Mouse (Mus musculus): ENCODE measurements around the gene Gcc2. TPM values are rescaled to one million over a fixed set of nuclear protein-coding genes. Genes with fewer than 3 reads are reported as not detected.

Gene Gcc2
- polyA plus RNA-seq, 1 experiment from 2014 or later = 46.6 TPM

DNA sequence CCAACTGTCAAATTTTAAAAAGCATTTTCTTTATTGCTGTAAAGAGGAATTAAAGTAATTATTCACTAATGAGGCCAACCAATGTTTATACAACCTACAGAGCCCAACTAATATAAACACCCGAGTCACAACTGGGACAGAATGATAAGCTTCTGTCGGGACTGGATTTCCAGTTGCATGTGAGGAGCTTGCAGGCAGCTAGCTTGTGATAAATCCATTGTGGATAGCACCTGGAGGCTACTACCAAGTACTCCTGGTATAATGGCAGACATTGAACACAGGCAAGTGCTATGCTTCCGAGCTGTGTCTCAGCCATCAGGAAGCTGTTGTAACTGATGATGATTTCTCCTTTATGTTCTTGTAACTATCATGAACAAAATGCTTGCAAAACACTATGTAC lies 35.4 kb downstream of the Gcc2 start:
- no peak for DNase-seq (ENCODE audit: low spot score)
- WGBS = 79% methylated on average over 3 of the region's 3 CpGs

DNA sequence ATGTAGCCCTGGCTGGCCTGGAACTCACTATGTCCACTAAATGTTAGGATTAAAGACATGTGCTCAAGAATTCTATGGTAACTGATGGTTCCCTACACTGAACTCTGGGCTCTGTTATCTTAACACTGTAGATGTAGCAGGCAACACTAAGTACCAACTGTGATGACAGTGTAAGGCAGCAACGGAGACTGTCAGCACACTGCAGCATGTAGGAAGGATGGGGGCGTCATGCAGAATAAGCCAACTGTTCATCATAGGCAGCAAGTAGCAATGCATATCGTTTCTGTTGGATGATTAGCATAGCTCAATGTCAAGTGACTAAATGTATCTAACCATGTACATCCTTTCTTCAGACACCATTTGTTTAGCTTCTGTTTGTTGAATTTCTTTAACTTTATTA lies 38.9 kb downstream of the Gcc2 start:
- no peak overlapping the region for H3K27ac ChIP-seq (replicated peaks; ENCODE audit: low read depth, low read length)
- WGBS = 92% methylated on average over 3 of the region's 3 CpGs
- no peak overlapping the region for H3K4me3 ChIP-seq (ENCODE audit: low read depth, low read length)
- peaks cover 16% of the 10 kb centered on the region; the same call in 1 of the 2 replicates for H3K36me3 ChIP-seq (ENCODE audit: control insufficient read depth, insufficient read depth, low read length)
- no peaks in the 10 kb centered on the region for H3K27me3 ChIP-seq (ENCODE audit: control insufficient read depth, insufficient read depth, low read length)
- DNase-seq (ENCODE audit: low spot score) (no peak), ATAC-seq (ENCODE audit: insufficient number of reproducible peaks, low FRiP score, low TSS enrichment, low read depth) (no peak)
- H3K4me2 ChIP-seq (ENCODE audit: low read depth, severe bottlenecking) = no peak overlapping the region
- H3K9me3 ChIP-seq (ENCODE audit: control insufficient read depth, low read length) = no peaks in the 10 kb centered on the region
- no peaks in the 10 kb centered on the region for H3K4me1 ChIP-seq (ENCODE audit: control insufficient read depth, insufficient read depth, low read length)
- H3K9ac ChIP-seq (ENCODE audit: low read length) = no peak overlapping the region

More for the DNA sequence above, 35.4 kb downstream of the Gcc2 start:
- no peaks in the 10 kb centered on the region for H3K9me3 ChIP-seq (ENCODE audit: control insufficient read depth, low read length)
- no peaks in the 10 kb centered on the region for H3K27me3 ChIP-seq (ENCODE audit: control insufficient read depth, insufficient read depth, low read length)
- ATAC-seq (ENCODE audit: insufficient number of reproducible peaks, low FRiP score, low TSS enrichment, low read depth) = no peak
- no peak overlapping the region for H3K9ac ChIP-seq (ENCODE audit: low read length)
- H3K27ac ChIP-seq (replicated peaks; ENCODE audit: low read depth, low read length) = no peak overlapping the region
- no peak overlapping the region for H3K4me3 ChIP-seq (ENCODE audit: low read depth, low read length)
- peaks cover 13% of the 10 kb centered on the region; the same call in 1 of the 2 replicates for H3K36me3 ChIP-seq (ENCODE audit: control insufficient read depth, insufficient read depth, low read length)
- H3K4me1 ChIP-seq (ENCODE audit: control insufficient read depth, insufficient read depth, low read length) = no peaks in the 10 kb centered on the region
- no peak overlapping the region for H3K4me2 ChIP-seq (ENCODE audit: low read depth, severe bottlenecking)

DNA sequence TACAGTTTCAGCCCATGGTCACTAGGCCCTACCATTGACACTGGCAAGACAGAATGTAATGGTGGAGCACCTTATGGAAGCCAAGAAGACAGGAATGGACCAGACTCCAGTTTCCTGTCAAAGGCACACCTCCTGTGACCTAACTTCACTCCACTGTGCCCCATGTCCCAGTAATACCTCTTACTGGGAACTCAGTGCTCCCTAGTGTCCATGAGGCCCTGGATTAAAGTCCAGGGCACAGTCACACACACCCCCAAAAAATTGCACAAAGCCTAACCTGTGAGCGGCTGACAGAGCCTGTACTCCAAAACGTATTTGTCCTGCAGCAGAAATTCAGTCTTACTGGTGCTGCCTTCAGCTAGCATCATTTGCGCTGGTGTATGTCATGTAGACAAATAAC lies 40.3 kb downstream of the Gcc2 start:
- no peaks in the 10 kb centered on the region for H3K4me1 ChIP-seq (ENCODE audit: control insufficient read depth, insufficient read depth, low read length)
- H3K4me3 ChIP-seq (ENCODE audit: low read depth, low read length) = no peak overlapping the region
- H3K9me3 ChIP-seq (ENCODE audit: control insufficient read depth, low read length) = no peaks in the 10 kb centered on the region
- H3K36me3 ChIP-seq (ENCODE audit: control insufficient read depth, insufficient read depth, low read length) = peaks cover 16% of the 10 kb centered on the region; the same call in 1 of the 2 replicates
- no peaks in the 10 kb centered on the region for H3K27me3 ChIP-seq (ENCODE audit: control insufficient read depth, insufficient read depth, low read length)
- no peak overlapping the region for H3K4me2 ChIP-seq (ENCODE audit: low read depth, severe bottlenecking)
- no peak for DNase-seq (ENCODE audit: low spot score)
- H3K9ac ChIP-seq (ENCODE audit: low read length) = no peak overlapping the region
- ATAC-seq (ENCODE audit: insufficient number of reproducible peaks, low FRiP score, low TSS enrichment, low read depth) = no peak
- no peak overlapping the region for H3K27ac ChIP-seq (replicated peaks; ENCODE audit: low read depth, low read length)
- WGBS = 93% methylated on average over 3 of the region's 3 CpGs

DNA sequence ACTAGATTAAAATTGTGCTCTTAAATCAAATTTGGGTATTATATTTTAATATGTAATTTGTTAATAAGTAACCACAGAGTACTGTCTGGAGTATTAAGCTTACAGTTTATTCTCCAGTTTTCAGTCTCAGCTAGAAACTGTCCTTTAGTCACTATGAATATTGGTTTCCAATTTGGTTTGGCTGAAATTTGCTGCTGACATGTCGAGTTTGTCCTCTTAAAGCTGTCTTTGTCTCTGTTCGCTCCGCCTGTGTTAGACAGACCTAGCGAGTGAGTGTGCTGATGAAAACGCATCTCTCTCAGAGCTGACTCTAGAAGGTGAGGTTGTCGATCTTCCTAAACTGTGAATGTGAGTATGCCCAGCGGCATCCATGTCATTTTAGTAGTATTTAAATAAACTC lies 49.7 kb downstream of the Gcc2 start:
- H3K4me1 ChIP-seq (ENCODE audit: control insufficient read depth, insufficient read depth, low read length) = no peaks in the 10 kb centered on the region
- DNase-seq (ENCODE audit: low spot score) (no peak), ATAC-seq (ENCODE audit: insufficient number of reproducible peaks, low FRiP score, low TSS enrichment, low read depth) (no peak)
- no peaks in the 10 kb centered on the region; the same call in 1 of the 2 replicates for H3K36me3 ChIP-seq (ENCODE audit: control insufficient read depth, insufficient read depth, low read length)
- H3K4me2 ChIP-seq (ENCODE audit: low read depth, severe bottlenecking) = no peak overlapping the region
- 95% methylated on average over 7 of the region's 7 CpGs for WGBS
- H3K27me3 ChIP-seq (ENCODE audit: control insufficient read depth, insufficient read depth, low read length) = no peaks in the 10 kb centered on the region
- H3K27ac ChIP-seq (replicated peaks; ENCODE audit: low read depth, low read length) = no peak overlapping the region
- no peak overlapping the region for H3K9ac ChIP-seq (ENCODE audit: low read length)
- H3K4me3 ChIP-seq (ENCODE audit: low read depth, low read length) = no peak overlapping the region
- no peaks in the 10 kb centered on the region for H3K9me3 ChIP-seq (ENCODE audit: control insufficient read depth, low read length)

DNA sequence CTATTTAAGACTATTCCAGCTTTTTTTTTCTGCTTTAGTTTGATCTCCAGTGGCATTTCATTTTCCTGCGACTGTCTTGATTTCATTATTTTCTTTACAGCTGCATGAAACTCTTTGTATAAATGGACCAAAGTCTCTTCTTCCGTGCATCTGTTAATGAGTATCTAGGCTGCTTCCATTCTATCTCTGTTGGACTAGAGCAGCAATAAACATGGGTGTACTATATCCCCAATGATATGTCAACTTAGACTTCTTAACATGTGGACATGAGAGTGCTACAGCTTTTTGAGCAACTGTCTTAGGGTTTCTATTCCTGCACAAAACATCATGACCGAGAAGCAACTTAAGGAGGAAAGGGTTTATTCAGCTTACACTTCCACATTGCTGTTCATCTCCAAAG lies 51.6 kb downstream of the Gcc2 start:
- ATAC-seq (ENCODE audit: insufficient number of reproducible peaks, low FRiP score, low TSS enrichment, low read depth) (no peak), DNase-seq (ENCODE audit: low spot score) (no peak)
- no peaks in the 10 kb centered on the region for H3K27me3 ChIP-seq (ENCODE audit: control insufficient read depth, insufficient read depth, low read length)
- no peaks in the 10 kb centered on the region for H3K9me3 ChIP-seq (ENCODE audit: control insufficient read depth, low read length)
- no peak overlapping the region for H3K4me2 ChIP-seq (ENCODE audit: low read depth, severe bottlenecking)
- no peaks in the 10 kb centered on the region for H3K4me1 ChIP-seq (ENCODE audit: control insufficient read depth, insufficient read depth, low read length)
- WGBS = 93% methylated on average over 3 of the region's 3 CpGs
- H3K36me3 ChIP-seq (ENCODE audit: control insufficient read depth, insufficient read depth, low read length) = peaks cover 2% of the 10 kb centered on the region; the same call in 1 of the 2 replicates
- H3K9ac ChIP-seq (ENCODE audit: low read length) = no peak overlapping the region
- H3K27ac ChIP-seq (replicated peaks; ENCODE audit: low read depth, low read length) = no peak overlapping the region
- H3K4me3 ChIP-seq (ENCODE audit: low read depth, low read length) = no peak overlapping the region

DNA sequence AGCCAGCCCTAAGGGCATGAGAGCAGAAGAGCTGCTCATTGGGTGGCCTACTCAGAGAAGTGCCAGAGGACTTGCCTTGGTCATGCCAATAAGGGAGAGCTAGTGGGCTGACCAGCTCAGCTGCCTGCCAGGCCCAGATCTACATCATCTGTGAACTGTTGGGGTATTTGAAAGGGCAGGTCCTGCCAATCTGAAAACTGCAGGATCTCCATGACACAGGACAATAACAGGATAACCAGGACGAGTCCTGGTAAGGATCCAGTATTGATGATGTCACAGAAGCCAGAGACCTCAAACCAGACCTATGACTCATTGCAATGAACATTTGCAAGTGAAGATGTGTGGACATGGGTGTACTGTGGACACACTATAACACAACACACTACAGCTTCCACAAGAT lies 55.5 kb downstream of the Gcc2 start:
- 93% methylated on average over 1 of the region's 1 CpGs for WGBS
- ATAC-seq (ENCODE audit: insufficient number of reproducible peaks, low FRiP score, low TSS enrichment, low read depth) (no peak), DNase-seq (ENCODE audit: low spot score) (no peak)
- H3K4me1 ChIP-seq (ENCODE audit: control insufficient read depth, insufficient read depth, low read length) = no peaks in the 10 kb centered on the region
- H3K4me2 ChIP-seq (ENCODE audit: low read depth, severe bottlenecking) = no peak overlapping the region
- H3K36me3 ChIP-seq (ENCODE audit: control insufficient read depth, insufficient read depth, low read length) = peaks cover 2% of the 10 kb centered on the region; the same call in 1 of the 2 replicates
- no peak overlapping the region for H3K9ac ChIP-seq (ENCODE audit: low read length)
- no peaks in the 10 kb centered on the region for H3K27me3 ChIP-seq (ENCODE audit: control insufficient read depth, insufficient read depth, low read length)
- H3K4me3 ChIP-seq (ENCODE audit: low read depth, low read length) = no peak overlapping the region
- no peak overlapping the region for H3K27ac ChIP-seq (replicated peaks; ENCODE audit: low read depth, low read length)
- H3K9me3 ChIP-seq (ENCODE audit: control insufficient read depth, low read length) = no peaks in the 10 kb centered on the region

DNA sequence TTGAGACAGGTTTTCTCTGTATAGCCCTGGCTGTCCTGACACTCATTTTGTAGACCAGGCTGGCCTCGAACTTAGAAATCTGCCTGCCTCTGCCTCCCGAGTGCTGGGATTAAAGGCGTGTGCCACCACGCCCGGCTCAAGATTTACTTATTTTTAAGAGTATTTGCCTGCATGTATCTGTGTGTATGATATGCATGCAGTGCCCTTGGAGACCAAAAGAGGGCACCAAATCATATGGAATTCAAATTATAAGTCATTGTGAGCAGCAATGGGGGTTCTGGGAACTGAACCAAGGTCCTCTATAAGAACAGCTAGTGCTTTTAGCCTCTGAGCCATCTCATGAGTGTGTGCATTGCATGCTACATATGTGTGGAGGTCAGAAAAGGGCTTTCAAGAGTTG lies 57.6 kb downstream of the Gcc2 start:
- no peak for DNase-seq (ENCODE audit: low spot score)
- no peak overlapping the region for H3K9ac ChIP-seq (ENCODE audit: low read length)
- no peak for ATAC-seq (ENCODE audit: insufficient number of reproducible peaks, low FRiP score, low TSS enrichment, low read depth)
- 99% methylated on average over 5 of the region's 5 CpGs for WGBS
- no peaks in the 10 kb centered on the region for H3K9me3 ChIP-seq (ENCODE audit: control insufficient read depth, low read length)
- H3K4me1 ChIP-seq (ENCODE audit: control insufficient read depth, insufficient read depth, low read length) = no peaks in the 10 kb centered on the region
- H3K27ac ChIP-seq (replicated peaks; ENCODE audit: low read depth, low read length) = no peak overlapping the region
- no peaks in the 10 kb centered on the region for H3K27me3 ChIP-seq (ENCODE audit: control insufficient read depth, insufficient read depth, low read length)
- peaks cover 2% of the 10 kb centered on the region; the same call in 1 of the 2 replicates for H3K36me3 ChIP-seq (ENCODE audit: control insufficient read depth, insufficient read depth, low read length)
- H3K4me3 ChIP-seq (ENCODE audit: low read depth, low read length) = no peak overlapping the region
- no peak overlapping the region for H3K4me2 ChIP-seq (ENCODE audit: low read depth, severe bottlenecking)

DNA sequence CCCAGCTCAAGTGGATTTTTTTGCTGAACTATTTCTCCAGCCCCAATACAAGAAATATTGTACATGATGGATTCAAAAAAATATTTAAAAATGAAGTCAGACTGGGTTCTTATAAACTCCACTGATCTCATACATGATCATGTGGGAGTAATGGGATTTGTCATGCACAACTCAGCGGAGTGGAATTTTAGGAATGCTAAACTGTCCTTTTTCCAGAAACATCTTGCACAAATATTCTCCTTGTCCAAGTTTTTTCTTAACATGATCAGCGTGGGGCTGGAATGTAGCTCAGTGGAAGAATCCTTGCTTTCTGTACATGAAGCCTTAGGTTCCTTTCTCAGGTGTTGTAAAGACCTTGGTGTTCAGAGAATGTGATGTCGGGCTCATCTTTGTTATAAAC lies 65.6 kb downstream of the Gcc2 start:
- no peak overlapping the region for H3K4me3 ChIP-seq (ENCODE audit: low read depth, low read length)
- no peaks in the 10 kb centered on the region for H3K27me3 ChIP-seq (ENCODE audit: control insufficient read depth, insufficient read depth, low read length)
- ATAC-seq (ENCODE audit: insufficient number of reproducible peaks, low FRiP score, low TSS enrichment, low read depth) (no peak), DNase-seq (ENCODE audit: low spot score) (no peak)
- no peak overlapping the region for H3K27ac ChIP-seq (replicated peaks; ENCODE audit: low read depth, low read length)
- 88% methylated on average over 3 of the region's 3 CpGs for WGBS
- H3K4me1 ChIP-seq (ENCODE audit: control insufficient read depth, insufficient read depth, low read length) = peaks cover 4% of the 10 kb centered on the region
- no peaks in the 10 kb centered on the region for H3K36me3 ChIP-seq (ENCODE audit: control insufficient read depth, insufficient read depth, low read length)
- H3K4me2 ChIP-seq (ENCODE audit: low read depth, severe bottlenecking) = no peak overlapping the region
- H3K9me3 ChIP-seq (ENCODE audit: control insufficient read depth, low read length) = no peaks in the 10 kb centered on the region
- H3K9ac ChIP-seq (ENCODE audit: low read length) = no peak overlapping the region

DNA sequence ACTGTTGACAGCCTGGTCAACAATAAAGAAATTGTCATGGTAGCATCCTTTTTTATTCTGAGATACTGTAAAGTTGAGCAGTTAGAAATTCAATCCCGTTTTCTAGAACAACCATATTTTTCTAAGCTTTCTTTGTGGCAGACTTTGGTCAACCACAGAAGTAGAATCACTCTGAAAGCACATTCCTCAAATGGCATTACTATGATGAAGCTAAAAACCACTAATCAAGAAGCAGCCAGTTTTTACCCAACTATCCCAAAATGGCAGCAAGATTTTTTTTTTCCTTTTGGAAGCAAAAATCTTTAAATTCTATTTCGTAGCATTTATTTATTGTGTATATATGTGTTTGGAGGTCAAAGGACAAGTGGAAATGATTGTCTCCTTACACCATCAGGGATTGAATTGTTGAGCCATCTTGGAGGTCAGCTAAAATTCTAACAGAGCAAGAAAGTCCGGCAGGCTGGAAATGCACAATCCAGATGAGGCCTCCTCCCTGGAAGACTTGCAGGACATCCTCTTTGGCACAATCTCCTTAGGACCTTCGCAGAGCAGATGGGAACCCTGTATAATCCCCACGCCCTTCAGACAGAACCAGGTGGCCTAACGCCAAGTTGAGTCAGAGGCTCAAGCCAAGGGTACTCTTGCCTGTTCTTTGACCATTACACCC lies 67.2 kb downstream of the Gcc2 start:
- Histone ChIP-seq H3K27ac (replicated peaks; ENCODE audit: low read depth, low read length) (no peak overlapping the region), H3K4me1 (ENCODE audit: control insufficient read depth, insufficient read depth, low read length) (peaks cover 4% of the 10 kb centered on the region), H3K9me3 (ENCODE audit: control insufficient read depth, low read length) (no peaks in the 10 kb centered on the region), H3K9ac (ENCODE audit: low read length) (peak overlapping the region; percentile 53), H3K4me3 (ENCODE audit: low read depth, low read length) (peak overlapping the region; percentile 65), H3K36me3 (ENCODE audit: control insufficient read depth, insufficient read depth, low read length) (no peaks in the 10 kb centered on the region), H3K27me3 (ENCODE audit: control insufficient read depth, insufficient read depth, low read length) (no peaks in the 10 kb centered on the region), H3K4me2 (ENCODE audit: low read depth, severe bottlenecking) (peak overlapping the region; percentile 53)
- DNase-seq (ENCODE audit: low spot score) = no peak
- 31% methylated on average over 6 of the region's 6 CpGs for WGBS
- ATAC-seq (ENCODE audit: insufficient number of reproducible peaks, low FRiP score, low TSS enrichment, low read depth) = no peak

Measured in limb, embryonic 11.5 days (tissue).